Mouse (Mus musculus) liver, embryonic 14.5 days (tissue): ENCODE results near the gene Hdac9. TPM values are rescaled to one million over a fixed set of nuclear protein-coding genes. Genes with fewer than 3 reads are reported as not detected.

Experiments
- ATAC-seq: fragments of 200-750 bp; cut with Nextera tagmentation; 2 replicates; pipeline ENCODE4 v1.8.0; 2017; ENCODE audit warnings: moderate number of reproducible peaks, mild to moderate bottlenecking, moderate library complexity; ENCODE audit not compliant: insufficient read depth
- DNase-seq, 3 experiments: peaks; one replicate each; pipeline ENCODE4 v3.0.0-alpha.2; 2012 to 2013; ENCODE audit warnings: low read depth in 3 of 3, low spot score in 3 of 3
- H3K27ac ChIP-seq: fragments of 300-500 bp; sonication (generic); 2 replicates; pipeline ENCODE4 v1.5.1; 2014; ENCODE audit warnings: moderate library complexity, mild to moderate bottlenecking, control low read depth, inconsistent platforms
- H3K27me3 ChIP-seq: fragments of 300-500 bp; sonication (generic); 2 replicates; pipeline ENCODE4 v1.6.1; 2014; ENCODE audit warnings: mild to moderate bottlenecking, low read length, moderate library complexity; ENCODE audit not compliant: control insufficient read depth, insufficient read depth
- H3K36me3 ChIP-seq: fragments of 300-500 bp; sonication (generic); replicated peaks from 2 replicates; pipeline ENCODE4 v1.6.1; 2014; ENCODE audit warnings: low read depth; ENCODE audit not compliant: control insufficient read depth, insufficient read depth
- H3K4me1 ChIP-seq, 2 experiments: fragments of 200-500 bp in 1 of 2; fragments of 300-500 bp in 1 of 2; sonication (generic) in 1 of 2; replicated peaks; 2 replicates each; pipeline ENCODE4 v1.6.1; 2012 to 2014; ENCODE audit warnings: antibody characterized with exemption in 1 of 2, inconsistent platforms in 1 of 2, low read length in 1 of 2; ENCODE audit not compliant: control insufficient read depth in 2 of 2, insufficient read depth in 2 of 2
- H3K4me2 ChIP-seq: fragments of 300-500 bp; sonication (generic); 2 replicates; pipeline ENCODE4 v1.6.1; 2014; ENCODE audit warnings: low read depth, mild to moderate bottlenecking, control low read depth, moderate library complexity
- H3K4me3 ChIP-seq, 2 experiments: fragments of 200-500 bp in 1 of 2; fragments of 300-500 bp in 1 of 2; sonication (generic) in 1 of 2; 2 replicates each; pipeline ENCODE4 v1.5.1; 2012 to 2014; ENCODE audit warnings: low read depth in 2 of 2, low read length in 2 of 2, mild to moderate bottlenecking in 2 of 2, control low read depth in 1 of 2, inconsistent platforms in 1 of 2, moderate library complexity in 1 of 2; ENCODE audit not compliant: insufficient read depth in 1 of 2
- H3K9ac ChIP-seq: fragments of 300-500 bp; sonication (generic); replicated peaks from 2 replicates; pipeline ENCODE4 v1.6.1; 2014; ENCODE audit warnings: mild to moderate bottlenecking, control low read depth, moderate library complexity
- H3K9me3 ChIP-seq: fragments of 300-500 bp; sonication (generic); 2 replicates; pipeline ENCODE4 v1.6.1; 2016; ENCODE audit warnings: low read length, mixed read lengths; ENCODE audit not compliant: control insufficient read depth
- CTCF ChIP-seq: IDR thresholded peaks from 2 replicates; pipeline ENCODE4 v1.5.1; 2016; ENCODE audit warnings: antibody characterized with exemption, low read depth, control low read depth
- EP300 ChIP-seq: IDR thresholded peaks from 2 replicates; pipeline ENCODE4 v1.6.1; 2016; ENCODE audit warnings: antibody characterized with exemption, low read depth
- WGBS: fragments of 180-500 bp; shearing (Covaris S2); extraction: QIAGEN DNeasy Blood & Tissue Kit; methylation state at CpG from one replicate; pipeline ENCODE4 v1.1.7; 2014; ENCODE audit not compliant: insufficient replicate concordance; 5-methylcytosine and 5-hydroxymethylcytosine counted together
- polyA plus RNA-seq, 2 experiments: library from polyadenylated mRNA; depleted of rRNA in 1 of 2; stranded (reverse) in 1 of 2; unstranded in 1 of 2; fragments of >200 nt; fragmentation: Nextera tagmentation in 1 of 2; extraction: Ambion mirVana in 1 of 2; gene quantifications; 2 replicates each; pipeline versions ENCODE4 v1.2.1 to v1.2.3; 2012 to 2014

Hdac9 gene
- polyA plus RNA-seq, 2 experiments: 1.3 to 1.4 TPM

- no peak overlapping the region for H3K4me2 ChIP-seq
- no peaks in the 10 kb centered on the region for H3K4me1 ChIP-seq
- DNase-seq: no peak
- no peak overlapping the region for H3K27ac ChIP-seq
- H3K36me3 ChIP-seq: no peaks in the 10 kb centered on the region
- no peak for ATAC-seq
- no peak overlapping the region for H3K9ac ChIP-seq
- H3K9me3 ChIP-seq: no peaks in the 10 kb centered on the region
- no peak for TF ChIP-seq CTCF
- H3K4me3 ChIP-seq: no peak overlapping the region
- WGBS: 31% methylated on average over 1 of the region's 1 CpGs
- no peaks in the 10 kb centered on the region for H3K27me3 ChIP-seq
These were observed 643.1 kb downstream of the Hdac9 start for GRCm38 (mm10) chr12:34273816-34274215.

- Histone ChIP-seq H3K4me3 (no peak overlapping the region), H3K4me2 (no peak overlapping the region), H3K27me3 (no peaks in the 10 kb centered on the region), H3K36me3 (no peaks in the 10 kb centered on the region), H3K4me1 (no peaks in the 10 kb centered on the region), H3K9ac (no peak overlapping the region), H3K9me3 (no peaks in the 10 kb centered on the region), H3K27ac (no peak overlapping the region)
- WGBS: 74% methylated on average over 6 of the region's 6 CpGs
- TF ChIP-seq CTCF: no peak
- TF ChIP-seq EP300: no peak
- ATAC-seq: no peak
- no peak for DNase-seq
These were observed 646.8 kb downstream of the Hdac9 start for GRCm38 (mm10) chr12:34270096-34270495.

- no peak for TF ChIP-seq EP300
- Histone ChIP-seq H3K9me3 (no peaks in the 10 kb centered on the region), H3K9ac (no peak overlapping the region), H3K4me1 (no peaks in the 10 kb centered on the region), H3K4me2 (no peak overlapping the region), H3K4me3 (no peak overlapping the region), H3K27ac (no peak overlapping the region), H3K27me3 (no peaks in the 10 kb centered on the region), H3K36me3 (no peaks in the 10 kb centered on the region)
- DNase-seq (no peak), ATAC-seq (no peak)
- WGBS: 63% methylated on average over 13 of the region's 13 CpGs
These were observed 647.3 kb downstream of the Hdac9 start for GRCm38 (mm10) chr12:34269472-34270040.

GRCm38 (mm10) chr12:34259651-34260050 is 657.2 kb downstream of the Hdac9 start:
- Histone ChIP-seq H3K9me3 (no peaks in the 10 kb centered on the region), H3K4me1 (no peaks in the 10 kb centered on the region), H3K27ac (no peak overlapping the region), H3K9ac (no peak overlapping the region), H3K4me3 (no peak overlapping the region), H3K36me3 (no peaks in the 10 kb centered on the region), H3K4me2 (no peak overlapping the region), H3K27me3 (no peaks in the 10 kb centered on the region)
- 65% methylated on average over 4 of the region's 4 CpGs for WGBS
- ATAC-seq (no peak), DNase-seq (no peak)
- TF ChIP-seq CTCF: no peak
- TF ChIP-seq EP300: no peak

GRCm38 (mm10) chr12:34249160-34249559 is 667.7 kb downstream of the Hdac9 start:
- no peaks in the 10 kb centered on the region for H3K27me3 ChIP-seq
- H3K4me3 ChIP-seq: no peak overlapping the region
- H3K4me2 ChIP-seq: no peak overlapping the region
- H3K4me1 ChIP-seq: no peaks in the 10 kb centered on the region
- DNase-seq (no peak), ATAC-seq (no peak)
- H3K36me3 ChIP-seq: no peaks in the 10 kb centered on the region
- 29% methylated on average over 1 of the region's 1 CpGs for WGBS
- H3K9me3 ChIP-seq: no peaks in the 10 kb centered on the region
- no peak for TF ChIP-seq CTCF
- no peak for TF ChIP-seq EP300
- no peak overlapping the region for H3K9ac ChIP-seq
- H3K27ac ChIP-seq: no peak overlapping the region
